Mouse (Mus musculus): ENCODE measurements around the gene Sept9.

DNA sequence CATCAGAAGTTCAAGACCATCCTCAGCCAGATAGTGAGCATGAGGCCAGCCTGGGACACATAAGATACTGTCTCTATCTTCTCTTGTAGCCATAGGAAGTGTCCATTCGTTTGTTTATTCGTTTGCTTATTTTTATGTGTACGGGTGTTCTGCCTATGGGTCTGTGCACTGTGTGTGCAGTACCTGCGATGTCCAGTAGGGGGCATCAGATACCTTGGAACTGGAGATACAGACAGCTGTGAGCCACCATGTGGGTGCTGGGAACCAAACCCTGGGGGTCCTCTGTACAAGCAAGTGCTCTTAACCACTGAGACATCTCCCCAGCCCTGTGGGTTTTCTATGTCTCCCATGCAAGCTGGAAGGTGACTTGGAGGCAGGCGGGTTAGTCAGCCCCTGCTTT lies 19.6 kb upstream of the Sept9 start:
- TF ChIP-seq GATA1 (IDR thresholded peaks at IDR 0.05; ENCODE audit: low read length), result no peak
- no peak for TF ChIP-seq TAL1 (IDR thresholded peaks at IDR 0.05; ENCODE audit: low read length)
